Mouse (Mus musculus) erythroblast, embryonic 14.5 days (primary cell): ENCODE data around the gene Gm4871.

ENCODE experiments used
- GATA1 ChIP-seq: IDR thresholded peaks from 2 replicates; pipeline ENCODE4 v1.6.1; 2012; ENCODE audit warnings: low read length, inconsistent platforms, mixed read lengths
- TAL1 ChIP-seq: IDR thresholded peaks from 3 replicates; pipeline ENCODE4 v1.6.1; 2012; ENCODE audit warnings: low read length, inconsistent platforms, mixed read lengths

DNA sequence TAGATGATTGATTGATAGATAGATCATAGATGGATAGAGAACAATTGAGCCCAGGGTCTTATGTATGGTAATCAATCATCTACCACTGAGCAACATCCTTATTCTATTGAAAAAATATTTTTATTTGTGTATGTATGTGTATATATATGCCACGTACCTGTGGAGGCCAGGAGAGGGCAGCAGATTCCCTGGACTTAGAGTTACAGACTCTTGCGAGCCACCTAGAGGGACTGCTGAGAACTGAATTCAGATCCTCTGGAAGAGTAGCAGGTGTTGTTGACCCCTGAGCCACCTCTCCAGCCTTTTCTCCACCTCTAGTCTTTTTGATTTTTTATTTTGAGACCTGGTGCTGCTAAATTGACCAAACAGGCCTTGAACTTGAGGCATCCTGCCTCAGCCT lies 34.1 kb downstream of the Gm4871 start:
- TF ChIP-seq GATA1 = no peak
- TF ChIP-seq TAL1 = no peak
